Mouse (Mus musculus): ENCODE data around the gene Noxa1. TPM values are rescaled to one million over a fixed set of nuclear protein-coding genes. Genes with fewer than 3 reads are reported as not detected.

The Noxa1 gene
- not detected for total RNA-seq (2021)

DNA sequence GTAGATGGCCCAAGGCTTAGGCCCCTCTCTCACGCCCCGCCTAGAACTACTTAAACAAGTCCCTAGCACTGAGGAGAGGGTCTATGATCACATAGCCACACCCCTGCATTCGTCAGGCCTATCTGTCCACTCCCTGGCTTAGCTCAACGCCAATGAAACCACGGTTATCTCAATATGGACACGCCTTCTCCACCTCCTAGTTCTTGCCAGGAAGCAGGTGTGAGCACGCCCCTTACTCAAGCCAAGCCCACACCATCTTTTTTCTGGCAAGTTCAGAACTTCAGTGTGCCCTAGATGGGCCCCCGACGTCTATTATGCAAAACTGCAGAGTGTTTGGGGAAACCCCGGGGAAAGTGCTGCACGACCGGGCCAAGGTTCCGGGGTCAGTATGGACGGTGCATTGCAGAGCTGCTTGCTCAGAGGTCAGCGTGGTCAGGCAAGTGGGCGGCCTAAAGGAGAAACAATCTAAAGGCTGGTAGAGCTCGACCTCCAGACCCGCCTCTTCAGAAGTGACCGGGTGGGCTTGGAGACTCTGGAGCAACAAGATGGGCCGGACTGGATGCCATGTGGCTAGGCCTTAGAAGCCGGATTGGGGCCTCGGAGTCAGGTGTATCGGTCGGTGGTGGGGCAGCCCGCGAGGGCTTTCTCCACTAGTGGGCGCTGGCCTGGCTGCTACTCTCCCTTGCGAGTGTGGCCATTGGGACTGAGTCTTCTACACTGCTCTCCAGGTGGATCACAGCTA is at the start of gene Noxa1:
Noxa1 (minus strand) TSS at position 41 of the 742 bp plus-strand sequence.
- no peak for DNase-seq

DNA sequence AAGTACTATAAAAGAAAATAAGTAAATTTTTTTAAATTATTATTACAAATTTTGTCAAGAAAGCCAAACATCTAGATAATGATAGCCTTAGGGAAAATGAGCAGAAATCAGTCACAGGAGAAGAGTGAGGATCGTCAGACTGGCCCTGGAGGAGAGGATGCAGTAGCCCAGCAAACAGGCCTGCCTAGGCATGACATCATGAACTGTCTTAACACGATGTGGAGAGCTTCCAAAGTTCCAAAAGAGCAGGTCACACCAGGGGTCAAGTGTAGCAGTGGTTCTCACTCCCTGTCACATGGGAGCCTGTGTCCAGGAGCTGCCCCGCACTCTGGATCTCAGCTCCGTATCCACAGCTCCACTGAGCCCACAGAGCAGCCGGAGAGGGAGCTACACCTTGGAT is 47.0 kb upstream of the Noxa1 start:
- DNase-seq = no peak

DNA sequence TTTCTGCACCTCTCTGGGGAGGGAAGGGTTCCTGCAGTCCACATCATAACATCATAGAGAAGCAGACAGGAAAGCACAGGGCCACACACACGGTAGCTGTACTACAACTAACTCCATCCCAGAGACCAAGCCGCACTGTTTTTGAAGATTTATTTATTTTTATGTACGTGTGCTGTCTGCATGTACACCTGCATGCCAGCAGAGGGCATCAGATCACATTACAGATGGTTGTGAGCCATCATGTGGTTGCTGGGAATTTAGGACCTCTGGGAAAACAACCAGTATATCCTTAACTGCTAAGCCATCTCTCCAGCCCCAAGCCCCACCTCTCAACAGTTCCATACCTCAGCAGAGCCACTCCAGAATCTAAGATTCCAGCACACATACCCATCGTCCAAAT is 46.2 kb upstream of the Noxa1 start:
- no peak for DNase-seq

DNA sequence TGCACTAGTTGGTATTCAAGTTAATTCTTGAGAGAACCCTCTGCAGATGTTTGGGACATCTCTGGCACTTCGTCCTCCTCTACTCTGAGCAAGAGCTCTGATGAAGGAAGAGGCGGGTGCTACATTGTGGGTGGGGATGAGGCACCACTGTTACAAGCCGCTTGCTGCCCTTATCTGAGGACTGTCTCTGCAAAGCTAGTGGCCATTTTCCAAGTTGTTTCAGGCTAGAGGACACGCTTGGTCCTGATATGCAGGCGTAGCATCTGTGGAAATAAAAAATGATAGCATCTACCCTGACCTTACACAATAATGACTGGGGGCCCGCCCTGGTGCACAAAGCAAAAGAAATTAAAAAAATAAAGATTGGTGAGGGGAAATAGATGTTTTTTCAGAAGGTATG is 42.9 kb upstream of the Noxa1 start:
- no peak for DNase-seq

DNA sequence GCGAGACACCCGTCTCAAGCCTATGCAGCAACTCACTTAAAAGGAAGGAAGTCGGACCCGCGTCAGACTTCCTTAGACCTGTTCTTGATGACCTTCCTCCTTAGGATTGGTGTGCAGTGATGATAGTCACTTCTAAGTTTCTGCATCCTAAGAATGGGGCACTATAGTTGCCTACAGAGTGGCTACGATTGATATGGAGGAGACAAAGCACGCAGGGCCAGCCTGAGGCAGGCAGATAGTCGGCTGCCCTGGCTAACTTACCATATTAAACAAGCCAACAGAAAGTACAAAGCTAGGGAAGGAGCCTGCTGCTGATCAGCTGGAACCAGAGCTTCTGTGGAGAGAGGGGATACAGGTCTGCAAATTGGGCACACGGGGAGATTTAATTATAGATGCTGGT is 36.7 kb upstream of the Noxa1 start:
- no peak for DNase-seq

DNA sequence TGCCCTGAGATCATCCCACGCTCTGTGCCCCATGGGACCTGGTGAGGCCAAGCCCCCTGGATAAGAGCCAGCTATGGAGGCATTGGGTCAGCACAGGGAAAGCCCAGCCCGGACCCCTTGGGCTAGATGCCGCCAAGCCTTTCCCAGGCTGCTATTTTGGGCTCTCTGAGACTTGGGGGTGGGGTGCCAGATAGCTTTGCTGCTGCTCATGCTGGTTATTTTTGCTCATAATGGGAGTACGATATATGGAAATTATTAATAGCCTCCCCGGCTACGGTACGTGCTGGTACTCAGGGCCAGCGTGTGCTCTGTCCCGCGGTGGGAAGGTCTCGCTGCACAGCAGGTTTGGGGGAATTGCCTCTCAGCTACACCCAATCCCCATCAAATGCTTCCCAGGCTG is 33.1 kb upstream of the Noxa1 start:
- no peak for DNase-seq

DNA sequence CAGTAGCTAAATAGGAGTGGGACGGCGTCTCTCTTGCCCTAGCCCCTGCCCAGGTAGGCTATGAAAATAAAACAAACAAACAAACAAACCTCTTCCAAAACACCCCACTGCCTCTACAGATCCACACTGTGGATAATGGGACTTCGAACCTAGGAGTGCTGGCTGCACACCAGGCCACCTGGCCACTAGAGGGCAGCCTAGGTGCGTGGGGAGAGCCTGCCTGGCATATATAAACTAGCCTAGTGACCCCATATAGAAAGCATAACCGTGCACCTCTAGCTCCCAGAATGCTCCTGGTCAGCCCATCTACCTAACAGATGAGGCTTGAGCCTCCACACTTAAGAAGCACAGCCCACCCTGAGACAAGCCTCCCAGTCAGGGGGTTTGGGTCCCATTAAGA is 32.3 kb upstream of the Noxa1 start:
- no peak for DNase-seq

DNA sequence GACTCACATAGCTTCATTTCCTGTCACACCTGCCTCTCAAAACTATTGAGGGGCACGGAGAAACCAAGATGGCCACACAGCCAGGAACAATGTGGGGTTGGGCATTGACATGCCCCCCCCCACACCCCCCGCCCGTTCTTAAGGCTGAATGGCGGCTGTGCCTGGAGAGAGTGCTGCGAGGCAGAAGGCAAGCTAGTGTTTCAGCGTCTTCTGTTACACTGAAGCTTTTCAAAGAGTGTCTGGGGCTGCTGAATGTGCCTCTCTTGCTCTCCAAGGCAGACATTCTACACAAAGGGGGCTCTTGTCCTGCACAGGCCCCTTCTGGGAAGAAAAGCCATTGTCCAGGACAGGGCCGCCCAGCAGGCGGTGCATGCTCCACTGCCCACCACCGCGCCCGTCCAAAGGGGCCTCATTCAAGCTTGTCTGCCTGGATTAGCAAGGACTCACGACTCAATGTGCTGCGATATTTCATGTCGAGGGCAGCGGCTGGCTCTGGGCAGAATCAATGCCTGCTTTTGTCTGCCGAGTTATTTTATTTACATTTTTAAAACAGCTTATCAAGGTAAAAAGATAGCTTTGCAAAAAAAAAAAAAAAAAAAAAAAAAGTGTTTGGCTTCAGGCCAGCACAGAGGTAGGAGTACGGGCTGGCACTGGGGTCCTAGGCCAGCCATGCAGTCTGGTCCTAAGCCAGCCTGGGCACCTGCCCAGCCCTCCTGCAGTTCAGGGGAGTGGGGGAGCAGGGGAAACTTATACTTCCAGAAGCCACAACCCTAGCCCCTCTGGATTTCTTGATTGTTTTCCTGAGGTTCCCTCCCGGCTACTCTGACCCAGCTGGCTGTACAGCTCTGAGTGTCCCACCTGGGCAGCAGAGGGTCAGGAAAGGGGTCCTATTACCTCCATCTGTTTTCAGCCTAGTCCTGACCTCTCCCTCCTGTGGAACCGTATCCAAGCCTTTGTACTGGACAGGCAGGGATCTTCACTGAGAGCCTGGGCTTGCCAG is 31.4 kb upstream of the Noxa1 start:
- peak; percentile 33 to 57 for DNase-seq

DNA sequence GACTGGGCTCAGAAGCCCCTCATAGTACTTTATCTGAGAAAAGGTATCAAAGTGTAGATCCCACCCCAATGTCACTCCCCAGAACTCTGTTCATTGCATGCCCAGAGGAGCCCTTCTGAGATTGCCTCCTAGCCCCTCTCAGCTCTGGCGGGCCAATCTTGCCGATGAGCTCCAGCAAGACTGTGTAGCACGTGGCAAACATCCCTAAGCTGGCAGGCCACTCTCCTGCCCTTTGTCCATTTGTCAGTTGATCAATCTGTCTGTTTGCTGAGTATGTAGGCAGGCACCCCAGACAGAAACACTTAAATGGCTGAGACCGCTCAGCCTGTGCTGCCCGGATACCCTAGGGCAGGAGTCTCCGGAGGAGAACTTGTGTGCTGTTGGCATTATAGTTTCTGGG is 30.2 kb upstream of the Noxa1 start:
- no peak for DNase-seq

DNA sequence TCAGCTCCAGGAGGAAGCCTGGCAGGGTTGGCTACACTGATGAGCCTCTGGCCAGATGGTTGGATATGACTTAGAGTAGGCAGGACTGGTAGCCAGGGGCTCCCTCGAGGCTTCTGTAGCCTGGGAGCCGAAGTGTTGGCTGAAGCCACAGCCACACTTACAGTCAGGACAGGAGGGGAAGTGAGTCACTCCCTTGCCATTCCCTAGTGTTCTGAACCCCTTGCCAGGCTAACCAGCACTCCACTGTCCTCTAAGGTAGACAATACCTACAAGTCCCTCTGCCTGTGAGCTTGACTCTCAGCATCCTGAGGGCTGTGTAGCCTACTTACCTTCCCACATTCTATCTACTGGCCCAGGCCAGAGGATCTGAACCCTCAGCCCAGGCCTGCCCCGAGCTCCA is 29.5 kb upstream of the Noxa1 start:
- no peak for DNase-seq

DNA sequence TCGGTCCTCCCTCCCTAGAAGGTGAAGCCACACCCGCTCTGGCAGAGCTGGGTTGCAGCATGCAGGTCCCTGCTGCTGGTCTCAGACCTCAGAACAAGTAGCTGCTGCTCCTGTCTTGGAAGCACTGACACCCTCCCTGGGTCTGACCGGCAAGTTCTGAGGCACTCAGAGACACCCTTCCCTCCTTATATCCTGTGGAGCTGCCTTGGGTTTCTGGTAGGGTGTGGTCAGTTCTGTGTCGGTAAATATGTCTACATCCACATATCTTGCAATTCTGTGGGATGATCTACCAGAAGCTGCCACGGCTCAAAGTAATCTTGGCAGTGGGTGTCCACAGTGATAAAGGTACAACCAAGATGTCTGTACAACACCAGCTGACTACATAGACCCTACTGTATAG is 28.6 kb upstream of the Noxa1 start:
- no peak for DNase-seq

DNA sequence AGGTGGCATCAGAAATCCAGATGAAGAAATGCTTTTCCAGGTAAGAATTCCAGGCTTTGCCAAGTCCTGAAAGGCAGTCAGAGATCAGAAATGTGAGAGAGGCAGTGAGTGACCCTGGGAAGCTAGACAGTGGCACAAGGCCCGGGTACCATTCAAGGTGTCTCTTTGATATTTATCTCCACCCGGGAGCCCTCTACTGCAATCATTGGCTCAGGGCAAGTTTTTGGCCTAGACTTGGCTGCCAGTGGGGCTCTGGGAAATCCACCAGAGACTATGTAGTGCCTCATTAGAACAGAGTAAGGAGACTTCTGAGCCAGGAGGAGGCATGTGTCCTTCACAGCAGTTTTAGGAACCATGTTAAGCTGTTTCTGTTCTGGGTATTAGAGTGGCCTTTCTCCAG is 27.7 kb upstream of the Noxa1 start:
- no peak for DNase-seq

DNA sequence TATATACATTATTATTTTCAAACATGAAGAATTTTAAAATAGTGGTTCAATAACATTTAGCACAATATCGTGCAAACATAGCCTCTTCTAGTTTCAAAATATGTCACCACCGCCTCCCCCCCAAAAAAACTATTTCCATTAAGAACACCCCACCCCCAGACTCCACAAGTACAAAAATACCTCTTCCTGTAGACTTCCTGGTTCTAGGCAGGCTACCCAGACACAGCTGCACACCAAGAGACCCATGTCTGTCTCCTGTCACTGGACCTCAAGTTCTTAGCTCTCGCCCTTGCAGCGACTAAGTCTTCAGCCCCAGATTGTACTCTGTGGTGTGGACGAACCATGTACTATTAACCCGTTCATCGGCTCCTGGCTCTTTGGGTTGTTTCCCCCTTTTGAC is 26.0 kb upstream of the Noxa1 start:
- DNase-seq = no peak

DNA sequence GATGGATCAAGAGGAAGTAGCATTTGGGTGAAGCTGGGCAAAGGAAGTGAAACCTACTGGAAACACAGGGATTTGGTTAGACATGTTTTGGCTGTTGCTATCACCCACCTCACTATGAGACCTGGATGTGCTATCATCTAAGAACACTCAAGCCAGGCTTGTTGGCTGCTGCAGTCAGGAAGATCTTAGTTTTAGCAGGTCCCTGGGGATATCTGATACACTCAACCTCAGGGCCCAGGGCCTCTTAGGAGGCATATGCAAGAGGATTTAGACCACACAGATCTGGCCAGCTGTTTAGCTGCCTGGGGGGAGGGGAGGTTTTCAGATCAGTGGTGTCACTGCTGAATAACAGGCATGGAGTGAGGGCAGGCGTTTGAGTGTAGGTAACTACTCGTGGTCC is 20.5 kb upstream of the Noxa1 start:
- no peak for DNase-seq

DNA sequence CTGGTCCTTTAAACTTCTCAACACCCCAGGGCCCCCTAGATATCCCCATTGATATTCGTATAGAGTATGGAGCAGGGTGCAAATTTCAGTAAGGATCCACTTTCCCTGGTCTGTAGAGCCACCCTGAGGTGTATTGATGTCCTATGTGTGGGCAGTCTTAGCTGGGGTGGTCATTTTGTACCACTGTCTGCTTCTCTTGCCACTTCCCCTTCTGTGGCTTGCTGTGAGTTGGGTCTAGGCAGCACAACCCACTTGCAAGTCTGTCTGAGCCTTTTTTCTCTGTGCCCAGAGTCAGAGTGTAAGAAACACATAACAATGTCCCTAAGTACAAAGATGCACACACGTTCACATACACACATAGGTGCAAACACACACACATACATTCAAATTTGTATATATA is 19.4 kb upstream of the Noxa1 start:
- no peak for DNase-seq

DNA sequence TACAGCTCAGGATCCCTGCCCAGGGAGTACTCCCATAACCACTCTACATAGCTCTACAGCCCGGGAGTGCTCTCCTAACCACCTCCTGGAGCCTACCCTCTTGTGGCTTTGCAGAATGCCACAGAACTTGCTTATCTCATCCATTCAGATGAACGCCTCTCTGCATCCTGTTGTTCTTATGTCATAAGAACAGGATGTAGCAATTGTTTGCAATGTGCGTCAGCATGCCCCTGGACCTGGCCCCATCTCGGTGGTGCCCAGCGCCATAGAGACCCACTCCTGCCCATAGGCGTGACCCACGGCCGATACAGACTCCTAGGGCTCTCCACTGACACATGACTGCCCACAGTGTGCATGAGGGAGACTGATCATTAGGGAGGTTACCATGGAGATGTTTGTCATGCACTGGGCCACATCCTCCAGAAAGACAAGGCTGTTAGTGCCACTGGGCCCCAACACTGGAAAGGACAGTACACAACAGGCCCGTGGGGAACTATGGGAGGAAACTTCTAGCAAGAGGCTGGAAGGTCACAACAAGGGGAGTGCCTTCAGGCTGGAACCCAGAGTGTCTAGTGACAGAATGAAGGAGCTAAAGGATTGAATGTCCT is 16.3 kb upstream of the Noxa1 start:
- DNase-seq = no peak

DNA sequence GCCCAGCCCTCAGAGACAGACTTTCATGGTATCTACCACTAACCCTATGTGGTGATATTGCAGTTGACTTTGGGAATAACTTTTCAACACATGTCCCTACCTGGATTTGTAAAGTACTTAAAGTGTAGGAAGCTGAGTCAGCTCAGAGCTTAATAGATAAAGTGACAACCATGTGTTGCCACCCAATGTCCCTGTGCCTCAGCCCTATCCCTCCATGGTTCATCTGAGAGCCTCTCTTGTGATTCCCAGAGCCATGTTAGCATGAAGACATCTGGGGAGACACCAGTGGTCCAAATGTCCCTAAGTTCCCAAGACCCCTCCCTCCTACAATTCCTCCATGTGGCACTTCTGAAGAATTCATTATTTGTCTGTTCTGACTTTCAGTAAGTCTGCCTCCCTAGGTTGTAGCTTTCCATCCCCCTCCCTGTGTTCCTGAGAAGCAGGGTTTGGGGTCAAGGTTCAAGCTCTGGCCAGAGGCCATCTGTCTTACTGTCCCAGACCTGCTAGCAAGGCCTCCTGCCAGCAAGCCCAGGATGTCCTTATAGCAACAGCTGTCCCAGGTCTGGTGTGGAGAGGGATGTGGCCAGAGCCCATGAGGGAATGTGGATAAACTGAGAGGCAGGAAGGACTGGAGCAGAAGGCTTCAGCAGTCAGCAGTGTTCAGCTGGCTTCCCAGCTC is 15.7 kb upstream of the Noxa1 start:
- DNase-seq = no peak

DNA sequence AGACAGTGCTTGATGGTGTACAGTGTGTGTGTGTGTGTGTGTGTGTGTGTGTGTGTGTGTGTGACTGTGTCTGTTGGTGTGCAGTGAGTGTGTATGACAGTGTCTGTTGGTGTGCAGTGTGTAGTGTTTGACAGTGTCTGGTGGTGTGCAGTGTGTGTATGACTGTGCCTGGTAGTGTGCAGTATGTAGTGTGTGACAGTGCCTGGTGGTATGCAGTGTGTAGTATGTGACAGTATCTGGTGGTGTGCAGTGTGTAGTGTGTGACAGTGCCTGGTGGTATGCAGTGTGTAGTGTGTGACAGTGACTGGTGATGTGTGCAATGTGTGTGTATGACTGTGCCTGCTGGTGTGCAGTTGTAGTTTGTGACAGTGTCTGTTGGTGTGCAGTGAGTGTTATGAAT is 14.5 kb upstream of the Noxa1 start:
- DNase-seq = no peak

DNA sequence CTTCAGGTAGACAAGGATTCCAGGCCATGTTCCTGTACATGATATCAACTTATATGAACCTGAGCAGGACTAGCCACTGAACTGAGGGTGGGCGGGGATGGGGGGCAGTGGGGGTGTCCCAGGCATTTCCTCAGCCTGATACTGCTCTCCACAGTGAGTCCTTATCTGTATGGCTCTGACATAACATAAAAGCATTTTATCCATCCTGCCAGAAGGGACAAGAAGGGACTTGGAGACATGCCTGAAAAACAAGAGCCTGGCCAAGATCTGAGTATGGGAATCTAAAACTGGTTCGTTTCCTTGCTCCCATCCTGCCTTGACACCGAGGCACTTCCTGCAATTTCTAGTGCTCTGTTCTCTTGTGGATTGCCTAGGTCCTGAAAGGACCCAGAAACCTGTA is 11.1 kb upstream of the Noxa1 start:
- DNase-seq = no peak

DNA sequence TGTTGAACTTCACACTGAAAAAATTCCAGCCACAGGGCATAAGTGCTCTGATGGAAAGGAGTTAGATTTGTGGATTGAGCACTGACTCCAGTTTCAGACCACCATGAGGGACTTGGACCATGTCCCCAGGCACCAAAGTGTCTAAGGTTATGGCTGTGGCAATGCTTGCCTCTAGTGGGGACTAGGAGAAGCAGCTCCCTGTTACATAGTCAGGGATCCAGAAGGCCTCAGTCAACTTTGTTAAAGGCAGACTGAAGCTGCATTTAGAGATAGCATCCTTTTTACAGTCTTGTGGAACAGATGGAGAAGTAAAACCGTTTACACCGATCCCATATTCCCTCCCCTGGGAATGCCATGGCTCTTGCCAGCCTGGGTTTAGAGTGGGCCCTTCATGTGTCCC is 9.2 kb upstream of the Noxa1 start:
- no peak for DNase-seq

DNA sequence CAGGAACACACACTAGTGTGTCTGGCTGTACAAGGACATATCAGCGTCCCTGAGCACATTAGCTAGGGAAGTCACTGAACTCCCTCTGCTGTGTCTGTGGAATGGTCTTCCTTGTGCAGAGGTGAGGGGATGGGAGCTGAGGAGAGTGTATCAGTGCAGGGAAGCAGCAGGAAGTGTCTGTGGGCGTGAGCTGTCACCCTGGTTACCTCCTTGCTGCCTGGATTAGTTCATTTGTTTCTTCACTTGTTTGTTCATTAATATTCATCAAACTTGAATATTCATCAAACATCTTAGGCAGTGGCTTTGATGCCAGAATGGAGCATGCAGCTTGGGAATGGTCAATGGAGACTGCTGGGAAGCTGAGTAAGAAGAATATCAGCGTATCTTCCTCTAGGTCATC is 4.8 kb upstream of the Noxa1 start:
- DNase-seq = no peak

DNA sequence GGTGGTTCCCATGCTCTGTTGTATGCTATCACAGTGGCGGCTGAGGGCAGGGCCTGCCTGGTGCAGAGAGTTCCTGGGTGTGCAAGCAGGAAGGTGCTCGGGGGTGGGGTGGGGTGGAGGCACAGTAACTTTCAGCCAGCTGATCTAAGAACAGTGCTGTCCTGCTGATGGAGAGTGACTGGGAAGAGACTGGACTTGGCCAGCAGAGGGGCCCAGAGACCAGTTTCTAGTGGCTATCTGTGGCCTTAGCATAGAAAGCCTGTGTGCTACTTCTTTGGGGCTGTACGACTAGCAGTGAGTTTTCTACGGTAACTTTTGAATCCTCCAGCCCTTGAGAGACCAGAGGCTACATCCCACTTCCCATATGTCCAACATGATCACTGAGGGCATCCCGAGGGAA is 4.0 kb upstream of the Noxa1 start:
- DNase-seq = peak in 1 of 2 experiments; percentile 42

Data from layer of hippocampus, postnatal 36 days (tissue).